Mouse (Mus musculus): ENCODE data around the gene Fndc7. TPM values are rescaled to one million over a fixed set of nuclear protein-coding genes. Genes with fewer than 3 reads are reported as not detected.

The Fndc7 gene
- 0.21 and 0.26 TPM in 2 replicates for polyA plus RNA-seq (2016; fragmentation: Nextera tagmentation; extraction: Ambion mirVana)

DNA sequence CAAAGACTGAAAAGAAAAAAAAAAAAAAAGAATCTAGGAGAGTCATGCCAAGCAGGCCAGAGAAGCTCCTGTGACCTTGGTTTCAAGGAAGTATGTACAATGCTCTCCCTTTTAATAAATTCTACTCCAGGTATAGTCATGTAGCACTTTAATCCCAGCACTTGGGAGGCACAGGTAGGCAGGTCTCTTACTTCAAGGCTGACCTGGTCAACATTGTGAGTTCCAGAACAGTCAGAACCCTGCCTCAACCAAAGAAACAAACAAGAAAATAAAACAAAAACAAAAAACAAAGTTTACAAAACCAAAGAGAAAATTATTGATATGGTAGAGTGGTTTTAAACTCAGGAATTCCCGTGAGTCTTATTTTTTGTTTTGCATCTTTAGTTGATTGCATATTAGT lies at the start of gene Fndc7:
Fndc7 (minus strand) TSS at position 101 of the 400 bp plus-strand sequence.
- no peak for DNase-seq (ENCODE audit: low spot score)
- WGBS, result 92% methylated on average over 1 of the region's 1 CpGs

DNA sequence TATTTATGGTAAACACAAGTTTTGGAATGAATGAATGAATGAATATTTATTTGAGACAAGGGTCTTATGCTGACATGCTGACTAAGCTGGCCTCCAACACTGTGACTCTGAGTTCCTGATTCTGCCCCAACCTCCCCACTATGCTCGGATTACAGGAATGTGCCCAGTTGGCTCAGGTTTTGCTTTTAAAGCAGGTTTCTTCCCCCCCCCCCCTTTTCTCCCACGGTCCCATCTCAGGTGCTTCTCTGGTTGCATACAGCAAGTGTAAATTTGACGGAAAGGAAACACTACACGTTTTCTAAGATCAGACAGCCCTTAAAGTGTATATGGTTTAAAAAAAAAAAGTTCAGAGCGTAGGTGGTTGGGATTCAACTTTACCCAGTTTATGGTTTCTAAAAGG lies 49.8 kb upstream of the Fndc7 start, which contains the start of gene Henmt1:
Henmt1 (plus strand) TSS at position 301 of the 400 bp plus-strand sequence.
- WGBS, result 84% methylated on average over 5 of the region's 5 CpGs
- Histone ChIP-seq H3K27ac (peak within 1 kb of the TSS; percentile 49), H3K9me3 (no peaks in the 10 kb centered on the region), H3K36me3 (no peaks in the 10 kb centered on the region), H3K4me3 (peak within 1 kb of the TSS; percentile 57), H3K27me3 (ENCODE audit: insufficient read depth, poor library complexity, severe bottlenecking) (peaks cover 11% of the 10 kb centered on the region; the same call in 1 of the 2 replicates), H3K4me1 (0 out of 2 replicates have a peak, but pooled peaks cover 5% of the 10 kb centered on the region)
- DNase-seq (ENCODE audit: low spot score), result no peak

More for the DNA sequence above, at the start of gene Fndc7:
- H3K4me1 ChIP-seq, result peaks cover 27% of the 10 kb centered on the region
- H3K4me3 ChIP-seq, result no peak within 1 kb of the TSS
- no peaks in the 10 kb centered on the region for H3K36me3 ChIP-seq
- no peaks in the 10 kb centered on the region for H3K9me3 ChIP-seq
- no peaks in the 10 kb centered on the region for H3K27me3 ChIP-seq (ENCODE audit: insufficient read depth, poor library complexity, severe bottlenecking)
- H3K27ac ChIP-seq, result no peak within 1 kb of the TSS

DNA sequence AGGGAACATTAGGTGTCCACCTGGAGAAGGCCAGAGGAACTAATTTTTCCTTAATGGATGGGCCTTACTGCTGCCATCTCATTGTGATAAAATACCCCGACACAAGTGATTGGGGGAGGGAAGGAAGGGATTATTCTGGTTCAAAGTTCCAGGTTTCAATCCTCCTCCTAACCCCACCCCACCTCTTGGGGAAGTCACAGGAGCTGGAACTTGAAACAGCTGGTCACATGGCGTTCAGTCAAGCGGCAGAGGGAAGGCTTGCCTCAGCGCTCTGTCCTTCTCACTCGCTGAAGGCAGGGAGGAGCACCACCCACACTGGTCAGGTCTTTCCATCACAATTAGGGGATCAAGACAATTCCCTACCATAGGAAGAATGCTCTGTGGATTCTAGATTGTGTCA lies 48.9 kb upstream of the Fndc7 start:
- Histone ChIP-seq H3K27me3 (ENCODE audit: insufficient read depth, poor library complexity, severe bottlenecking) (peaks cover 11% of the 10 kb centered on the region; the same call in 1 of the 2 replicates), H3K9me3 (no peaks in the 10 kb centered on the region), H3K4me1 (0 out of 2 replicates have a peak, but pooled peaks cover 5% of the 10 kb centered on the region), H3K27ac (no peak overlapping the region), H3K36me3 (no peaks in the 10 kb centered on the region), H3K4me3 (no peak overlapping the region)
- no peak for DNase-seq (ENCODE audit: low spot score)
- WGBS, result 86% methylated on average over 5 of the region's 5 CpGs

DNA sequence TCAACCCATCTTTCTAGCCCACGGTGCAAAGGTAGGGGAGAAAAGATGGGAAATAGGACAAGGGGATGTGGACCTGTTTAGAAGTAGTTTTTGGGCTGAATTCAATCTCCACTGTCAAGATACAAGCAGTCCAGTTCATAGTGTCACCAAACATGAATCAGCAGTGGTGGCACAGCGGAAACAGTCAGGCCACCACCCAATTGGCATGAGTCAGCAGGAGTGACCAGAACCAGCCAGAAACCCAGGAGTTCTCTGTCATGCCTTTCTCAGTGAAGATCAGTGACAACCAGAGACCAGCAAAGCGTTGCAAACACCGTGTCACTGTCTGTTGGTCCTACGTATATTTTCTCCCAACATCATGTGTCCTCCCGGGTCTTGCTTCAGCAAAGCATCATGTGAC lies 43.7 kb upstream of the Fndc7 start:
- H3K27ac ChIP-seq, result no peak overlapping the region
- WGBS, result 83% methylated on average over 6 of the region's 6 CpGs
- H3K36me3 ChIP-seq, result no peaks in the 10 kb centered on the region
- H3K4me3 ChIP-seq, result no peak overlapping the region
- no peaks in the 10 kb centered on the region for H3K27me3 ChIP-seq (ENCODE audit: insufficient read depth, poor library complexity, severe bottlenecking)
- no peak for DNase-seq (ENCODE audit: low spot score)
- H3K9me3 ChIP-seq, result no peaks in the 10 kb centered on the region
- no peaks in the 10 kb centered on the region for H3K4me1 ChIP-seq

- Histone ChIP-seq H3K9me3 (no peaks in the 10 kb centered on the region), H3K27me3 (ENCODE audit: insufficient read depth, poor library complexity, severe bottlenecking) (no peaks in the 10 kb centered on the region), H3K4me1 (no peaks in the 10 kb centered on the region), H3K27ac (no peak overlapping the region), H3K4me3 (no peak overlapping the region), H3K36me3 (no peaks in the 10 kb centered on the region)
- 83% methylated on average over 1 of the region's 1 CpGs for WGBS
- DNase-seq (ENCODE audit: low spot score), result no peak
Measured at GRCm38 (mm10) chr3:108926308-108926707, 36.5 kb upstream of the Fndc7 start.

- WGBS, result 89% methylated on average over 4 of the region's 4 CpGs
- no peaks in the 10 kb centered on the region for H3K4me1 ChIP-seq
- DNase-seq (ENCODE audit: low spot score), result no peak
Measured at GRCm38 (mm10) chr3:108925677-108926076, 35.9 kb upstream of the Fndc7 start.

GRCm38 (mm10) chr3:108921822-108922221 lies 32.0 kb upstream of the Fndc7 start:
- Histone ChIP-seq H3K4me1 (no peaks in the 10 kb centered on the region), H3K36me3 (no peaks in the 10 kb centered on the region), H3K27ac (no peak overlapping the region), H3K9me3 (no peaks in the 10 kb centered on the region), H3K27me3 (ENCODE audit: insufficient read depth, poor library complexity, severe bottlenecking) (no peaks in the 10 kb centered on the region), H3K4me3 (no peak overlapping the region)
- no peak for DNase-seq (ENCODE audit: low spot score)
- WGBS, result 89% methylated on average over 1 of the region's 1 CpGs

More at GRCm38 (mm10) chr3:108925677-108926076, 35.9 kb upstream of the Fndc7 start:
- Histone ChIP-seq H3K36me3 (no peaks in the 10 kb centered on the region), H3K4me3 (no peak overlapping the region), H3K9me3 (no peaks in the 10 kb centered on the region), H3K27me3 (ENCODE audit: insufficient read depth, poor library complexity, severe bottlenecking) (no peaks in the 10 kb centered on the region), H3K27ac (no peak overlapping the region)

DNA sequence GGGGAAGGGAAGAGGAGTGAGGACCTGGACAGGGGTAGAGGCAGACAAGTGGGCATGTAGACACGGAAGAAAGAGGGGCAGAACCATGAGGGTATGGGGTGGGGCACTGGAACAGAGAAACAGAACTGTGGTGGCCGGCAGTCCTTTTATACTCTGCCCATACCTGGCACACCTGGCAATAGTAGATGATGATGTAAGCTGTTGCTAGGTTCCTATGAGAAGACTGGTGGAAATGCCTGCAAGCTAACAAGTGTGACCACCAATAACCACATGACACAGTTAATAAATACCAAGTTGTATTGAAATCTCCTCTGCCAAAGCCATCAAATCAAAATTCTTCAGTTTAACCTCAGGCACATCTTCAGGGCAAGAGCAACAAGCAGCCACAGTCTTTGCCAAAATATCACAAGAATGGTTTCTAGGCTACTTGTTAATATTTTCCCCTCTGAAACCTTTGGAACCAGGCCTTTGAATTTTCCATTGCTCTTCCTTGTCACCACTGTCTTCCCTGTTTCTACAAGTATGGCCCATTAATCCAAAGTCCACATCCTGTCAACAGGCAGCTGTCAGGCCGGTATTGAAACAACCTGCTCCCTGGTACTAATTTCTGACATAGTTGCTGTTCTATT lies 30.7 kb upstream of the Fndc7 start:
- no peaks in the 10 kb centered on the region for H3K36me3 ChIP-seq
- H3K9me3 ChIP-seq, result no peaks in the 10 kb centered on the region
- no peaks in the 10 kb centered on the region for H3K4me1 ChIP-seq
- H3K27me3 ChIP-seq (ENCODE audit: insufficient read depth, poor library complexity, severe bottlenecking), result no peaks in the 10 kb centered on the region
- 84% methylated on average over 3 of the region's 3 CpGs for WGBS
- no peak overlapping the region for H3K27ac ChIP-seq
- no peak overlapping the region for H3K4me3 ChIP-seq
- DNase-seq (ENCODE audit: low spot score), result no peak

- Histone ChIP-seq H3K27ac (no peak overlapping the region), H3K4me1 (no peaks in the 10 kb centered on the region), H3K27me3 (ENCODE audit: insufficient read depth, poor library complexity, severe bottlenecking) (no peaks in the 10 kb centered on the region), H3K36me3 (no peaks in the 10 kb centered on the region), H3K4me3 (no peak overlapping the region), H3K9me3 (no peaks in the 10 kb centered on the region)
- DNase-seq (ENCODE audit: low spot score), result no peak
- WGBS, result 82% methylated on average over 1 of the region's 1 CpGs
Measured at GRCm38 (mm10) chr3:108918852-108919251, 29.0 kb upstream of the Fndc7 start.

- Histone ChIP-seq H3K36me3 (no peaks in the 10 kb centered on the region), H3K27me3 (ENCODE audit: insufficient read depth, poor library complexity, severe bottlenecking) (no peaks in the 10 kb centered on the region), H3K4me1 (no peaks in the 10 kb centered on the region), H3K27ac (no peak overlapping the region), H3K4me3 (no peak overlapping the region), H3K9me3 (no peaks in the 10 kb centered on the region)
- 58% methylated on average over 3 of the region's 3 CpGs for WGBS
- no peak for DNase-seq (ENCODE audit: low spot score)
Measured at GRCm38 (mm10) chr3:108917986-108918385, 28.2 kb upstream of the Fndc7 start.

GRCm38 (mm10) chr3:108916857-108917256 lies 27.0 kb upstream of the Fndc7 start:
- Histone ChIP-seq H3K36me3 (no peaks in the 10 kb centered on the region), H3K4me3 (no peak overlapping the region), H3K27me3 (ENCODE audit: insufficient read depth, poor library complexity, severe bottlenecking) (no peaks in the 10 kb centered on the region), H3K27ac (no peak overlapping the region), H3K4me1 (no peaks in the 10 kb centered on the region), H3K9me3 (no peaks in the 10 kb centered on the region)
- DNase-seq (ENCODE audit: low spot score), result no peak
- WGBS, result 61% methylated on average over 4 of the region's 4 CpGs

DNA sequence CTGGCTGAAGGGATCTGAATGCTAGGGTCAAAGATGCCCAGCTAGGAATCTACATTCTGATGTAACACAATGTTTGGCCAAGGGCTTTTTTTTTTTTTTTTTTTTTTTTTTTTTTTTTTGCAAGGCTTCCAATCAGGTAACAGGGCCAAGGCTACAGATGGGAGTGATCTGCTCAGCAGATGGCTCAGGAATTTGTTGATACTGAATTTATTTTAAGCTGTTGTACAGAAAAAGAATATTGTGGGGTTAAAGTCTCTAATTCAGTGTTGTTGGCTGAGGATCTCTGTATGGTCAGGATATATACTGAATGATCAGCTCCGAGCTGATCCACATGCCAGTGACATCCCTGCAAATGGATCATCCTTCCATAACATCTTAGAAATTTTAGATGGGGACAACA lies 26.2 kb upstream of the Fndc7 start:
- no peaks in the 10 kb centered on the region for H3K4me1 ChIP-seq
- H3K27ac ChIP-seq, result no peak overlapping the region
- H3K36me3 ChIP-seq, result no peaks in the 10 kb centered on the region
- no peak for DNase-seq (ENCODE audit: low spot score)
- 93% methylated on average over 1 of the region's 1 CpGs for WGBS
- no peaks in the 10 kb centered on the region for H3K9me3 ChIP-seq
- no peak overlapping the region for H3K4me3 ChIP-seq
- no peaks in the 10 kb centered on the region for H3K27me3 ChIP-seq (ENCODE audit: insufficient read depth, poor library complexity, severe bottlenecking)

GRCm38 (mm10) chr3:108911548-108912413 lies 22.0 kb upstream of the Fndc7 start, which contains the start of gene Prpf38b:
Gene Prpf38b (minus strand): TSS chr3:108911727.
- Histone ChIP-seq H3K36me3 (peaks cover 17% of the 10 kb centered on the region), H3K27ac (peak within 1 kb of the TSS; percentile 98), H3K27me3 (ENCODE audit: insufficient read depth, poor library complexity, severe bottlenecking) (no peaks in the 10 kb centered on the region), H3K4me3 (peak within 1 kb of the TSS; percentile 93), H3K4me1 (peaks cover 7% of the 10 kb centered on the region; the same call in 1 of the 2 replicates), H3K9me3 (no peaks in the 10 kb centered on the region)
- peak; percentile 99 for DNase-seq (ENCODE audit: low spot score)
- under 1% methylated on average over 53 of the region's 53 CpGs for WGBS

All from heart, embryonic 10.5 days (tissue).